In genomic region chr2:131261481-131262212, GRCm38 (mm10) we compare ENCODE assay signal across 8 mouse cellular contexts. TPM values are rescaled to one million over a fixed set of nuclear protein-coding genes. Genes with fewer than 3 reads are reported as not detected.
A peak's percentile ranks its signal among the peaks of the same experiment; 100 is the strongest.
DNase-seq lines count a peak whose midpoint lies in the region; ATAC-seq and TF ChIP-seq lines count a peak whose summit lies in the region.

No protein-coding gene starts in this region.

- no peaks in the 10 kb centered on the region for H3K27me3 ChIP-seq in forebrain, embryonic 16.5 days (replicated peaks; ENCODE audit: control insufficient read depth, insufficient read depth, low read length)

- no peak for DNase-seq in layer of hippocampus, adult 2 months (ENCODE audit: low spot score in 2 of 2)
- no peak for DNase-seq in layer of hippocampus, postnatal 25 days (ENCODE audit: extremely low spot score in 1 of 2, low spot score in 1 of 2)
- DNase-seq in adrenal gland, postnatal 25 days = no peak
- DNase-seq in layer of hippocampus, postnatal 36 days = no peak
- no peak for DNase-seq in yolk sac, embryonic 10.5 days (ENCODE audit: low spot score)

- H3K4me3 ChIP-seq in layer of hippocampus, adult 2 months = peak overlapping the region; percentile 63
- H3K4me3 ChIP-seq in forebrain, embryonic 16.5 days (replicated peaks; ENCODE audit: low read length) = peak overlapping the region; percentile 86
- H3K4me3 ChIP-seq in macrophage (ENCODE audit: inconsistent target) = peak overlapping the region; percentile 66

- no peaks in the 10 kb centered on the region for H3K36me3 ChIP-seq in forebrain, embryonic 16.5 days (ENCODE audit: control insufficient read depth, insufficient read depth)
- H3K36me3 ChIP-seq in macrophage (ENCODE audit: inconsistent target) = no peaks in the 10 kb centered on the region

- H3K4me1 ChIP-seq in forebrain, embryonic 16.5 days (replicated peaks; ENCODE audit: control insufficient read depth, insufficient read depth, low read length) = peaks cover 24% of the 10 kb centered on the region

- H3K27ac ChIP-seq in layer of hippocampus, adult 2 months = peak overlapping the region; percentile 96
- peak overlapping the region; percentile 99 for H3K27ac ChIP-seq in forebrain, embryonic 16.5 days (ENCODE audit: low read length)
- peak overlapping the region; percentile 66 for H3K27ac ChIP-seq in macrophage

- 4% methylated on average over 10 of the region's 10 CpGs for WGBS in forebrain, embryonic 16.5 days
- WGBS in macrophage (ENCODE audit: missing documents) = 18% methylated on average over 10 of the region's 10 CpGs

- H3K4me2 ChIP-seq in forebrain, embryonic 16.5 days (ENCODE audit: low read length) = peak overlapping the region; percentile 85

- no peak for TF ChIP-seq CTCF in layer of hippocampus, adult 2 months (conservative IDR thresholded peaks at IDR 0.05)

- no peaks in the 10 kb centered on the region for H3K9me3 ChIP-seq in forebrain, embryonic 16.5 days (ENCODE audit: control insufficient read depth, low read length)

- ATAC-seq in activated CD4-positive, CD25-positive, alpha-beta regulatory T cell, adult 4 months = peak; percentile 40
- ATAC-seq in forebrain, embryonic 16.5 days = peak; percentile 69

- H3K79me2 ChIP-seq in macrophage (ENCODE audit: inconsistent target) = peaks cover 38% of the 10 kb centered on the region

- H3K9ac ChIP-seq in forebrain, embryonic 16.5 days (replicated peaks; ENCODE audit: low read depth, low read length) = peak overlapping the region; percentile 73

RNA-seq across cellular contexts. Expression of gene Pank2, which starts 0.6 kb away (rescaled TPM):
- total RNA-seq in layer of hippocampus, adult 2 months (2021) = 10 to 100 TPM; 56.5 to 60.2 TPM
- 10 to 100 TPM; 55.7 to 63.8 TPM for total RNA-seq in layer of hippocampus, postnatal 25 days (2021)
- polyA plus RNA-seq in activated CD4-positive, CD25-positive, alpha-beta regulatory T cell, adult 4 months (2017; shearing (Covaris generic)) = 10 to 100 TPM in 1 of 2 experiments, 1 to 10 TPM in 1; 7.6 to 11.9 TPM
- polyA plus RNA-seq in forebrain, embryonic 16.5 days (2015; fragmentation: Nextera tagmentation; extraction: Ambion mirVana) = 26.9 and 33.1 TPM in 2 replicates
- 10 to 100 TPM; 14.4 to 55.5 (median 34.6) TPM for total RNA-seq in macrophage (2018; cell fraction: chromatin; rRNA removed)
- total RNA-seq in macrophage (2018; cell fraction: cytosol; rRNA removed) = 10 to 100 TPM; 23.5 to 34.5 (median 28.9) TPM
- total RNA-seq in macrophage (2018; cell fraction: nucleus; rRNA removed) = 10 to 100 TPM; 17.5 to 69.4 (median 29.9) TPM
- polyA plus RNA-seq in macrophage (2018) = 23.9 to 28.9 TPM (median 26.8 TPM) in 3 replicates
- total RNA-seq in adrenal gland, postnatal 25 days (2021) = 65.7 and 72.4 TPM in 2 replicates
- total RNA-seq in layer of hippocampus, postnatal 36 days (2021) = 10 to 100 TPM; 54.5 to 59.4 TPM

RNA-seq across cellular contexts. Expression of gene Mavs, which starts 27.8 kb away (rescaled TPM):
- 1 to 10 TPM; 6.8 to 7.4 TPM for total RNA-seq in layer of hippocampus, adult 2 months (2021)
- total RNA-seq in layer of hippocampus, postnatal 25 days (2021) = 1 to 10 TPM; 6.8 to 7.8 TPM
- 10 to 100 TPM; 18.8 to 20.4 TPM for polyA plus RNA-seq in activated CD4-positive, CD25-positive, alpha-beta regulatory T cell, adult 4 months (2017; shearing (Covaris generic))
- polyA plus RNA-seq in forebrain, embryonic 16.5 days (2015; fragmentation: Nextera tagmentation; extraction: Ambion mirVana) = 5.7 and 6.8 TPM in 2 replicates
- total RNA-seq in macrophage (2018; cell fraction: chromatin; rRNA removed) = 10 to 100 TPM in 20 of 26 experiments, 1 to 10 TPM in 6; 3.9 to 45.0 (median 19.4) TPM
- total RNA-seq in macrophage (2018; cell fraction: cytosol; rRNA removed) = 10 to 100 TPM; 17.5 to 53.5 (median 40.5) TPM
- 10 to 100 TPM; 10.4 to 54.0 (median 23.4) TPM for total RNA-seq in macrophage (2018; cell fraction: nucleus; rRNA removed)
- polyA plus RNA-seq in macrophage (2018) = 34.6 to 46.5 TPM (median 41.4 TPM) in 3 replicates
- total RNA-seq in adrenal gland, postnatal 25 days (2021) = 44.2 and 45.9 TPM in 2 replicates
- 1 to 10 TPM; 6.5 to 6.8 TPM for total RNA-seq in layer of hippocampus, postnatal 36 days (2021)

RNA-seq across cellular contexts. Expression of gene Ap5s1, which starts 54.8 kb away (rescaled TPM):
- 10 to 100 TPM; 20.9 to 26.0 TPM for total RNA-seq in layer of hippocampus, adult 2 months (2021)
- total RNA-seq in layer of hippocampus, postnatal 25 days (2021) = 10 to 100 TPM; 23.8 to 27.3 TPM
- 10 to 100 TPM; 14.8 to 23.9 TPM for polyA plus RNA-seq in activated CD4-positive, CD25-positive, alpha-beta regulatory T cell, adult 4 months (2017; shearing (Covaris generic))
- 37.8 and 40.5 TPM in 2 replicates for polyA plus RNA-seq in forebrain, embryonic 16.5 days (2015; fragmentation: Nextera tagmentation; extraction: Ambion mirVana)
- total RNA-seq in macrophage (2018; cell fraction: chromatin; rRNA removed) = 10 to 100 TPM in 12 of 26 experiments, 1 to 10 TPM in 14; 2.1 to 38.8 (median 9.8) TPM
- total RNA-seq in macrophage (2018; cell fraction: cytosol; rRNA removed) = 10 to 100 TPM in 25 of 26 experiments, 1 to 10 TPM in 1; 8.8 to 37.6 (median 26.1) TPM
- total RNA-seq in macrophage (2018; cell fraction: nucleus; rRNA removed) = 10 to 100 TPM in 22 of 26 experiments, 1 to 10 TPM in 4; 1.9 to 32.5 (median 19.4) TPM
- polyA plus RNA-seq in macrophage (2018) = 16.5 to 31.5 TPM (median 17.0 TPM) in 3 replicates
- total RNA-seq in adrenal gland, postnatal 25 days (2021) = 18.6 and 24.5 TPM in 2 replicates
- 10 to 100 TPM; 22.2 to 25.7 TPM for total RNA-seq in layer of hippocampus, postnatal 36 days (2021)
